In the genomic region with DNA sequence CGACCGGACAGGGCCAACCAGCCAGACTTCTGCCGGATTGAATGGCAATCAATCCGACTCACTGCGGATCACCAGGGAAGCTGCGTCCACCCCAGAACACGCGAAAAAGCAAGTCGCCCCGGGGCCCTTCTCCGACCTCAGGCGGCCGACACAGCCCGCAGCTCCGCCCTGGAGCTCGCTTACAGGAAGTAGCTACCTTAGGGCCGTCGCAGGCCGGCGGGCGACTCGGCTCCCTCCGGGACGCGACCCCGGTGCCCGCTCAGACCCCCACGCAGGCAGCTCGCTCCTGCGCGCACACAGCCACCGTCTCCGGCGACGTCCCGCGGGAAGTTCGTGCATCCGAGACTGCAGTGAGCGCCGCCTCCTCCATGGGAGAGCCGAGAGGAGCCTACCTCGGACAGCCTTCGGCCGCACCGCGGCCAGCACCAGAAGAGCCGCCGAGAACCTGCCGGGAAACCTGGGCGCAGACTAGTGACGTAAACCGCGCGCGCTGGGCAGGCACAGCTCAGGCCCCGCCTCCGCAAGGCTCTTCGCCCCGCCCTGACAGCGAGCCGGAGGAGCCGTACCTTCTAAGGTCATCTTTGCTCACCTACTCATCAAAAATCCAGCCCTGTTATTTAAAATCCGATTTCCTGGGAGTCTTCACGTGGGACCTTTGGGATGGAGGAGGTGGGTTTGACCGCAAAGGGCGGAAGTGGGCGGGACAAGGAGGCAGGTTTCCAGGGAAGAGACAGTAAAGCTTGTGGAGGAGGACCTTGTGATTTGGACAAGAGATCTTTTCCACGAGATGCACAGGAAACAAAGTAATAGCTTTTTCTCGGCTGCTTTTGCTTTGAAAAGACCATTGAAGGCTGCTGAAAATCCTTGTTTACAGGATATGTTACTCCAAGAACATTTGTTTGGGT, we compare ENCODE assay signal across 8 mouse cellular contexts. TPM values are rescaled to one million over a fixed set of nuclear protein-coding genes. Genes with fewer than 3 reads are reported as not detected.
DNase-seq lines count a peak whose midpoint lies in the region; ATAC-seq lines count a peak whose summit lies in the region.

A gene (minus strand): TSS at position 473 of the 905 bp plus-strand sequence.

- peak within 1 kb of the TSS; percentile 76 for H3K4me2 ChIP-seq in intestine, embryonic 14.5 days (ENCODE audit: low read length)

- peak within 1 kb of the TSS; percentile 88 for H3K4me3 ChIP-seq in intestine, embryonic 14.5 days (ENCODE audit: low read depth, low read length)

- H3K9ac ChIP-seq in intestine, embryonic 14.5 days (ENCODE audit: low read length): peak within 1 kb of the TSS; percentile 94

- under 1% methylated on average over 70 of the region's 70 CpGs for WGBS in intestine, embryonic 14.5 days

- intact Hi-C loops in left cerebral cortex, postnatal 14 days (cut with DNase I): no loop called here

- H3K36me3 ChIP-seq in intestine, embryonic 14.5 days (ENCODE audit: control insufficient read depth, insufficient read depth, low read length): peaks cover 3% of the 10 kb centered on the region

- H3K27ac ChIP-seq in intestine, embryonic 14.5 days (ENCODE audit: low read depth): peak within 1 kb of the TSS; percentile 93

- peak; percentile 99 for ATAC-seq in intestine, embryonic 14.5 days (replicated peaks; ENCODE audit: low FRiP score, low TSS enrichment, low read depth)

- DNase-seq in adrenal gland, adult 18-20 months (ENCODE audit: low spot score in 2 of 2): peak; percentile 96
- DNase-seq in embryo, embryonic 11 days: peak; percentile 95
- DNase-seq in gastrocnemius, postnatal 25 days: peak; percentile 86
- peak; percentile 98 for DNase-seq in intestine, embryonic 14.5 days (ENCODE audit: low spot score)
- DNase-seq in left cerebral cortex, postnatal 14 days (ENCODE audit: low spot score in 2 of 2): peak; percentile 93 to 95
- DNase-seq in mesoderm, embryonic 11.5 days (ENCODE audit: low read depth, low spot score): peak; percentile 94
- peak; percentile 91 to 92 for DNase-seq in right cerebral cortex, postnatal 36 days (ENCODE audit: low spot score in 2 of 2)
- peak; percentile 96 for DNase-seq in yolk sac, embryonic 10.5 days (ENCODE audit: low spot score)

- H3K9me3 ChIP-seq in intestine, embryonic 14.5 days (ENCODE audit: control insufficient read depth, low read length): no peaks in the 10 kb centered on the region

- no peaks in the 10 kb centered on the region for H3K27me3 ChIP-seq in intestine, embryonic 14.5 days (replicated peaks; ENCODE audit: control insufficient read depth, insufficient read depth, low read length)

- H3K4me1 ChIP-seq in intestine, embryonic 14.5 days (replicated peaks; ENCODE audit: control insufficient read depth, insufficient read depth, low read length): no peaks in the 10 kb centered on the region; the same call in 1 of the 2 replicates

RNA-seq across cellular contexts. Expression of the gene that starts here (rescaled TPM):
- total RNA-seq in adrenal gland, adult 18-20 months (2021): 10 to 100 TPM; 46.9 to 53.2 TPM
- 10 to 100 TPM; 33.0 to 34.7 TPM for total RNA-seq in gastrocnemius, postnatal 25 days (2021)
- polyA plus RNA-seq in intestine, embryonic 14.5 days (2014; fragmentation: Nextera tagmentation; extraction: Ambion mirVana): 52.3 and 54.5 TPM in 2 replicates
- total RNA-seq in left cerebral cortex, postnatal 14 days (2021): 10 to 100 TPM; 52.6 to 64.8 TPM

Comparison
In these comparisons a context has a peak if more than half of its experiments do, and no peak if none do; other contexts are left out.
1. Peak in every context shown above with its lines: DNase-seq, ATAC-seq, H3K4me3 ChIP-seq and H3K27ac ChIP-seq.